Mouse (Mus musculus): ENCODE measurements around the gene Spem2. TPM values are rescaled to one million over a fixed set of nuclear protein-coding genes. Genes with fewer than 3 reads are reported as not detected.

The Spem2 gene
- polyA plus RNA-seq, 1 experiment, result not detected

GRCm38 (mm10) chr11:69837604-69837951 lies 19.3 kb upstream of the Spem2 start, which contains the start of gene Nlgn2:
Nlgn2 (minus strand) TSS chr11:69837784.
- peaks cover 64% of the 10 kb centered on the region for H3K4me1 ChIP-seq (ENCODE audit: control insufficient read depth)
- H3K27me3 ChIP-seq (ENCODE audit: control insufficient read depth), result peaks cover 54% of the 10 kb centered on the region

GRCm38 (mm10) chr11:69836703-69837576 lies 18.7 kb upstream of the Spem2 start:
- peaks cover 2% of the 10 kb centered on the region; the same call in 1 of the 2 replicates for H3K9me3 ChIP-seq (ENCODE audit: control insufficient read depth, low read length)
- H3K4me3 ChIP-seq (replicated peaks), result peak overlapping the region; percentile 89
- H3K27me3 ChIP-seq (ENCODE audit: control insufficient read depth), result peaks cover 60% of the 10 kb centered on the region
- TF ChIP-seq GATA1 (IDR thresholded peaks at IDR 0.05; ENCODE audit: low read length) (no peak), TAL1 (IDR thresholded peaks at IDR 0.05; ENCODE audit: low read length) (no peak)
- peaks cover 9% of the 10 kb centered on the region for H3K36me3 ChIP-seq (ENCODE audit: control insufficient read depth)
- H3K4me1 ChIP-seq (ENCODE audit: control insufficient read depth), result peaks cover 67% of the 10 kb centered on the region

More at GRCm38 (mm10) chr11:69837604-69837951, 19.3 kb upstream of the Spem2 start, which contains the start of gene Nlgn2:
- Histone ChIP-seq H3K36me3 (ENCODE audit: control insufficient read depth) (peaks cover 9% of the 10 kb centered on the region), H3K9me3 (ENCODE audit: control insufficient read depth, low read length) (peaks cover 2% of the 10 kb centered on the region; the same call in 1 of the 2 replicates), H3K4me3 (replicated peaks) (peak within 1 kb of the TSS; percentile 89)
- TF ChIP-seq TAL1 (IDR thresholded peaks at IDR 0.05; ENCODE audit: low read length) (no peak), GATA1 (IDR thresholded peaks at IDR 0.05; ENCODE audit: low read length) (no peak)

DNA sequence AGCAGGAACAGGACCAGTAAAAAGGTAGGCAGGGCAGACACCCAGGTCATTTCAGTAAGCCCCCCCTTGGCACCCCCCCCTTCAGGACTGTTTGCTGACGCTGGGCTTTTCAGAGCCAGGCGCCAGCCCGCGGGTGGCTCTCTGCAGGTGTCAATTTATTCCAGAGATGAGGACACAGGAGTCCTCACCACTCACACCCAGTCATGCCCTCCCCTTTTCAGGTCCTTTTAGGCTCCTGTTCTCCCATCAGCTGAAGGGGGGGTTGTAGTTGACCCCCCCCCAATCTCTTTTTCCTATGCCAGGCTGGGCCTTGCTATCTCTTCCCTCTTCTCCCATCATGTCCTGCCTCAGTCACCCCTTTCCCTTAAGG lies 17.7 kb upstream of the Spem2 start:
- TF ChIP-seq GATA1 (IDR thresholded peaks at IDR 0.05; ENCODE audit: low read length), result no peak
- peaks cover 2% of the 10 kb centered on the region; the same call in 1 of the 2 replicates for H3K9me3 ChIP-seq (ENCODE audit: control insufficient read depth, low read length)
- H3K36me3 ChIP-seq (ENCODE audit: control insufficient read depth), result peaks cover 9% of the 10 kb centered on the region
- peaks cover 64% of the 10 kb centered on the region for H3K27me3 ChIP-seq (ENCODE audit: control insufficient read depth)
- H3K4me3 ChIP-seq (replicated peaks), result no peak overlapping the region
- H3K4me1 ChIP-seq (ENCODE audit: control insufficient read depth), result peaks cover 76% of the 10 kb centered on the region

DNA sequence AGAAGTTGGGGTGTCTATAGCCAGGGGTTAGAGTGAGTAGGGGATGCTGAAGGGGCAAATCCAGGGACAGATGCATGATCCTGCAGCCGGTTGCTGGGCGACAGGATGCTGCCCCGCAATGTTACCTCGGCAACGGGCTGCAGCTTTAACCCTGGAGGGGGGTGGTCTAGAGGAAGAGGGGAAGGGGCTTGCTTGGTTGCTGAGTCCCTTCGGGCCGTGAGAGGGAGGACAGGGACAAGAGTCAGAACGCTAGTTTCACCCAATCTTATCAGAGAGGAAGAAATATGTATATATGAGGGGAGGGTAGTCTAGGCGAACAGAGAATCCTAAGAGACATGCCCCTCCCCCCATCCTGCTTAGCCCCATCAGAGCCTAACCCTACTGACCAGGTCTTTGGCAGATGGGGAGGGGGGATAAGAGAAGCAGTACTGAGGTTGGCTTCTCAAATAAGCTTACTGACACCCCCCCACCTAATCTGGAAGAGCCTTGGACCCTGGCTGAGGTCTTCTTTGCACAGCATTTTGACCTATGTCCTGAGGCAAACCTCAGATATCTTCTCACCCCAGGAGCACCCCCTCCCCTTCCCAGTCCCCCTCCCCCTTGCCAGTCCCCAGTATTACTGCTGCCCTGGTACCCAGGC lies 17.2 kb upstream of the Spem2 start:
- H3K27me3 ChIP-seq (ENCODE audit: control insufficient read depth), result peaks cover 64% of the 10 kb centered on the region
- no peak overlapping the region for H3K4me3 ChIP-seq (replicated peaks)
- H3K4me1 ChIP-seq (ENCODE audit: control insufficient read depth), result peaks cover 77% of the 10 kb centered on the region
- H3K9me3 ChIP-seq (ENCODE audit: control insufficient read depth, low read length), result peaks cover 2% of the 10 kb centered on the region; the same call in 1 of the 2 replicates
- peaks cover 6% of the 10 kb centered on the region for H3K36me3 ChIP-seq (ENCODE audit: control insufficient read depth)
- no peak for TF ChIP-seq GATA1 (IDR thresholded peaks at IDR 0.05; ENCODE audit: low read length)
- no peak for TF ChIP-seq TAL1 (IDR thresholded peaks at IDR 0.05; ENCODE audit: low read length)

DNA sequence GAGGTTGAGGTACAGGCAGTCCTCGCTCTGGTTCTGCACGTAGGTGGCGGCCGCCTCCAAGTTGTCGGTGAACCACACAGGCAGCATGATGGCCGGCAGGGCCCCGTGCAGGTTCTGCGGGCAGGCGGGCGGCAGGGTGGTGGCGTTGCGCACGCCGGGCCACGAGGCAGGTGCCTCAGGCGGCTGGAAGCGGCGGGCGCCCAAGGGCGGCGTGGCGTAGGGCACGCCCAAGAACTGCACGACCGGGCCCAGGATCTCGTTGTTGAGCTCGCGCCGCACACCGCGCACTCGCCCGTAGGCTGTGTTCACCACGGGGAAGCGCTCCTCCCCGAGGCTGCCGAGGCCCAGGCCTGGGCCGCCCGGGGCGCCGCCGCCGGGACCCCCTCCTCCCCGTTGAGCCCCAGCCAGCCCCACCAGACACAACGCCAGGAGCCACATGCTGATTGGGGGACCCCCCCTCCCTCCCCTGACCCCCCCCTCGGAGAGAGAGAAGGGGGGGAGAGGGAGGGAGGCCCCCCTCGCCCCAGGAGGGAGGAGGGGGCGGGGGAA lies 15.8 kb upstream of the Spem2 start:
- TF ChIP-seq GATA1 (IDR thresholded peaks at IDR 0.05; ENCODE audit: low read length), result no peak
- TF ChIP-seq TAL1 (IDR thresholded peaks at IDR 0.05; ENCODE audit: low read length), result no peak
- Histone ChIP-seq H3K27me3 (ENCODE audit: control insufficient read depth) (peaks cover 64% of the 10 kb centered on the region), H3K36me3 (ENCODE audit: control insufficient read depth) (no peaks in the 10 kb centered on the region), H3K4me3 (replicated peaks) (peak overlapping the region; percentile 52), H3K4me1 (ENCODE audit: control insufficient read depth) (peaks cover 67% of the 10 kb centered on the region), H3K9me3 (ENCODE audit: control insufficient read depth, low read length) (peaks cover 2% of the 10 kb centered on the region; the same call in 1 of the 2 replicates)

GRCm38 (mm10) chr11:69833554-69833953 lies 15.3 kb upstream of the Spem2 start:
- peaks cover 2% of the 10 kb centered on the region; the same call in 1 of the 2 replicates for H3K9me3 ChIP-seq (ENCODE audit: control insufficient read depth, low read length)
- peaks cover 63% of the 10 kb centered on the region for H3K4me1 ChIP-seq (ENCODE audit: control insufficient read depth)
- H3K27me3 ChIP-seq (ENCODE audit: control insufficient read depth), result peaks cover 64% of the 10 kb centered on the region
- TF ChIP-seq TAL1 (IDR thresholded peaks at IDR 0.05; ENCODE audit: low read length) (no peak), GATA1 (IDR thresholded peaks at IDR 0.05; ENCODE audit: low read length) (no peak)
- H3K36me3 ChIP-seq (ENCODE audit: control insufficient read depth), result no peaks in the 10 kb centered on the region
- peak overlapping the region; percentile 52 for H3K4me3 ChIP-seq (replicated peaks)

GRCm38 (mm10) chr11:69828832-69829231 lies 10.6 kb upstream of the Spem2 start:
- Histone ChIP-seq H3K36me3 (ENCODE audit: control insufficient read depth) (peaks cover 15% of the 10 kb centered on the region), H3K4me3 (replicated peaks) (no peak overlapping the region), H3K9me3 (ENCODE audit: control insufficient read depth, low read length) (0 out of 2 replicates have a peak, but pooled peaks cover 3% of the 10 kb centered on the region), H3K4me1 (ENCODE audit: control insufficient read depth) (peaks cover 29% of the 10 kb centered on the region), H3K27me3 (ENCODE audit: control insufficient read depth) (peaks cover 26% of the 10 kb centered on the region)
- TF ChIP-seq GATA1 (IDR thresholded peaks at IDR 0.05; ENCODE audit: low read length) (no peak), TAL1 (IDR thresholded peaks at IDR 0.05; ENCODE audit: low read length) (no peak)

DNA sequence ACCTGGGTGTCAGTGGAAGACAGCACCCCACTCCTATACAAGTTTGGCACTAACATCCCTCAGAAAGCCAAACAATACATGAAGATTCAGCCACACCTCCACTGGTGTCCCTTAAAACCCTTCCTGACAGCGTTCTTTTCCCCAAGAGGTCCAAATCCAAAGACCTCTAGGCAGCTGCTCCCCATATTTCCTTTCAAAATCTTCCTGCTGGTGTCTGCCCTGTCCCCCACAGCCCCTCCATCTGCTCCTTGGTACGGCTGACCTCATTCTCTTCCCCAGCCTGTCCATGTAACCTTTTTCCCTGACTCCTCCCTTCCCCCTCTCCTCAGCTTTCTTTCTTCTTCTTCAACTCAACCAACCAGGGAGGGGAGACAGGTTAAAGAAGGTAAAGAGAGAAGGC lies 5.2 kb upstream of the Spem2 start:
- Histone ChIP-seq H3K4me3 (replicated peaks) (no peak overlapping the region), H3K27me3 (ENCODE audit: control insufficient read depth) (peaks cover 9% of the 10 kb centered on the region), H3K9me3 (ENCODE audit: control insufficient read depth, low read length) (0 out of 2 replicates have a peak, but pooled peaks cover 3% of the 10 kb centered on the region), H3K36me3 (ENCODE audit: control insufficient read depth) (peaks cover 15% of the 10 kb centered on the region), H3K4me1 (ENCODE audit: control insufficient read depth) (peaks cover 3% of the 10 kb centered on the region; the same call in 1 of the 2 replicates)
- TF ChIP-seq TAL1 (IDR thresholded peaks at IDR 0.05; ENCODE audit: low read length) (no peak), GATA1 (IDR thresholded peaks at IDR 0.05; ENCODE audit: low read length) (no peak)

DNA sequence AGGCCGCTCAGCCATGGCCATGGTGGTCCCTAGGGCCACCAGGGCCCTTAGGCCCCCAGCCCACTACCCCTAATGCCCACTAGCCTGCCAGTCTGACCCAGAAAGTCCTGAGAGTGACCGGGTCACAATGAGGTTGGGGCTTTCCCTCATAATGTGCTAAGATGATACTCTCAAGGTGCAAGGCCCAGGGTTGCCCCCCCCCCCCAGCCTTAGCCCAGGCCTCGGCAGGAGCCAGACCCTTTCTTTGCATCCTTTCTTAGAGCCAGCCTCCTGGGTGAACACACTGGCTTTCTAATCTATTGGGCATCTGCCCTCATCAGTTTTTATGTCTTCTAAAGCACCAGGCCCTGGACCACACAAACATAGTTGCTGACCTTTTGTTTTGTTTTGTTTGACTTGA lies 3.8 kb upstream of the Spem2 start, which contains the start of gene Spem1:
Spem1 (minus strand) TSS at position 101 of the 400 bp plus-strand sequence.
- Histone ChIP-seq H3K4me1 (ENCODE audit: control insufficient read depth) (peaks cover 3% of the 10 kb centered on the region; the same call in 1 of the 2 replicates), H3K36me3 (ENCODE audit: control insufficient read depth) (peaks cover 13% of the 10 kb centered on the region), H3K4me3 (replicated peaks) (no peak within 1 kb of the TSS), H3K9me3 (ENCODE audit: control insufficient read depth, low read length) (peaks cover 9% of the 10 kb centered on the region), H3K27me3 (ENCODE audit: control insufficient read depth) (peaks cover 11% of the 10 kb centered on the region)
- TF ChIP-seq TAL1 (IDR thresholded peaks at IDR 0.05; ENCODE audit: low read length) (no peak), GATA1 (IDR thresholded peaks at IDR 0.05; ENCODE audit: low read length) (no peak)
